Mouse (Mus musculus) liver, adult 2 months (tissue): ENCODE data around the gene AI661453. TPM values are rescaled to one million over a fixed set of nuclear protein-coding genes. Genes with fewer than 3 reads are reported as not detected.

ENCODE experiments used
- DNase-seq: peaks from one replicate; pipeline ENCODE4 v3.0.0-alpha.2; 2011; ENCODE audit warnings: low read depth, low spot score; ENCODE audit errors: extremely low read depth
- H3K27ac ChIP-seq: fragments of 200-500 bp; replicated peaks from 2 replicates; pipeline ENCODE4 v1.5.1; 2012; ENCODE audit warnings: low read depth, mild to moderate bottlenecking, control low read depth, inconsistent platforms, low read length; ENCODE audit not compliant: insufficient read depth
- H3K27me3 ChIP-seq: fragments of 200-500 bp; 2 replicates; pipeline ENCODE4 v1.6.1; 2012; ENCODE audit warnings: mild to moderate bottlenecking, moderate library complexity, low read length, inconsistent platforms; ENCODE audit not compliant: control insufficient read depth, insufficient read depth
- H3K36me3 ChIP-seq: fragments of 200-500 bp; 2 replicates; pipeline ENCODE4 v1.6.1; 2012; ENCODE audit warnings: low read length, inconsistent platforms; ENCODE audit not compliant: control insufficient read depth, insufficient read depth
- H3K4me1 ChIP-seq: fragments of 200-500 bp; 2 replicates; pipeline ENCODE4 v1.6.1; 2011; ENCODE audit warnings: low read length; ENCODE audit not compliant: control insufficient read depth, insufficient read depth
- H3K4me3 ChIP-seq: fragments of 200-500 bp; 2 replicates; pipeline ENCODE4 v1.5.1; 2011; ENCODE audit warnings: low read depth, mild to moderate bottlenecking, control low read depth, low read length, moderate library complexity; ENCODE audit not compliant: insufficient read depth
- H3K79me2 ChIP-seq: fragments of 200-500 bp; 2 replicates; pipeline ENCODE4 v1.6.1; 2012; ENCODE audit warnings: inconsistent platforms, mild to moderate bottlenecking, low read length, moderate library complexity; ENCODE audit not compliant: control insufficient read depth, insufficient read depth
- H3K9ac ChIP-seq: fragments of 200-500 bp; 2 replicates; pipeline ENCODE4 v1.6.1; 2012; ENCODE audit warnings: low read depth, mild to moderate bottlenecking, control low read depth, inconsistent platforms, low read length
- CTCF ChIP-seq: fragments of 200-500 bp; IDR thresholded peaks from 2 replicates; pipeline ENCODE4 v1.5.1; 2011; ENCODE audit warnings: low read depth, low read length, control low read depth
- POLR2A ChIP-seq: fragments of 200-500 bp; IDR thresholded peaks from 2 replicates; pipeline ENCODE4 v1.6.1; 2011; ENCODE audit warnings: low read length, control low read depth; ENCODE audit not compliant: insufficient read depth; ENCODE audit errors: extremely low read depth
- WGBS: fragments of 180-500 bp; shearing (Covaris S2); methylation state at CpG from one replicate; pipeline ENCODE4 v1.1.7; 2018; 5-methylcytosine and 5-hydroxymethylcytosine counted together
- polyA plus RNA-seq: library from polyadenylated mRNA; depleted of rRNA; stranded (reverse); fragments of >200 nt; gene quantifications from 2 replicates; pipeline ENCODE4 v1.2.3, GENCODE M21; 2012
- total RNA-seq: library from RNA; depleted of rRNA; stranded (reverse); fragments of >200 nt; gene quantifications from 2 replicates; pipeline ENCODE4 v1.2.3, GENCODE M21; 2014

The AI661453 gene
- total and polyA plus RNA-seq, 2 experiments, result 2.4 to 5.7 TPM

DNA sequence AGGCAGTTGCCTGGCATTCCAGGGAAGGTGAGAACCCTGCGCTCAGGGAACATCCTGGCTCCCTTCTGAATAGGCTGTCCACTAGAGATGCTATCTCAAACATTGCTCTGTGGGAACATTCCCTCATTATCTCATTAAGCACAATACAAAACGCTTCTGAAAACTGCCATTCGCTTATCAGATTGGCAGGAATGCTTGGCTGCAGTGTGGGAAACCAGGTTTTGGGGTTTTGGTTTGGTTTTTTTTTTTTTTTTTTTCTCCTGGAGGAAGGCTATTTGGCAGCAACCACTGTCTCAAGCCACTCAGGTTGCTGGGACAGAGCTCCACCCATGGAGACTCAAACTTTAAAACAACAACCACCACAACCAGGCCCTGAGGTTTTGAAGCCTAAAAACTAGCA, 43.5 kb downstream of the AI661453 start:
- Histone ChIP-seq H3K4me1 (no peaks in the 10 kb centered on the region), H3K27ac (no peak overlapping the region), H3K36me3 (no peaks in the 10 kb centered on the region), H3K79me2 (no peaks in the 10 kb centered on the region), H3K27me3 (no peaks in the 10 kb centered on the region), H3K9ac (no peak overlapping the region), H3K4me3 (no peak overlapping the region)
- TF ChIP-seq CTCF (no peak), POLR2A (no peak)
- WGBS, result 64% methylated on average over 3 of the region's 3 CpGs
- DNase-seq, result no peak

DNA sequence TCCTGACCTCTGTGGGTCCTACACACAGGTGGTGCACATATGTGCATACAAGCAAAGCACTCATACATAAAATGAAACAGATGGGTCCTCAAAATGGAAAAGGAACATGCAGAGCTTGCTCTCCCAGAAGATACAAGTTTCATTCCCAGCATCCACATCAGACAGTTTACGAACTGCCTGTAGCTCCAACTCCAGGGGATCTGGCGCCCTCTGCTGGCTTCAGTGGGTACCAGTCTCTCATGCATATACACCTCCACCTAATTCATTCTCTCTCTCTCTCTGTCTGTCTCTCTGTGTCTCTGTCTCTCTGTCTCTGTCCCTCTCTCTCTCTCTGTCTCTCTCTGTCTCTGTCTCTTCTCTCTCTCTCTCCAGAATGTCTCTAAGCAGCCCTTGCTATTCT, 46.0 kb downstream of the AI661453 start:
- WGBS, result 20% methylated on average over 2 of the region's 2 CpGs
- peak; percentile 58 for DNase-seq
- TF ChIP-seq CTCF (peak; percentile 93), POLR2A (no peak)
- Histone ChIP-seq H3K4me3 (no peak overlapping the region), H3K36me3 (no peaks in the 10 kb centered on the region), H3K79me2 (no peaks in the 10 kb centered on the region), H3K27ac (no peak overlapping the region), H3K27me3 (no peaks in the 10 kb centered on the region), H3K4me1 (no peaks in the 10 kb centered on the region), H3K9ac (no peak overlapping the region)

DNA sequence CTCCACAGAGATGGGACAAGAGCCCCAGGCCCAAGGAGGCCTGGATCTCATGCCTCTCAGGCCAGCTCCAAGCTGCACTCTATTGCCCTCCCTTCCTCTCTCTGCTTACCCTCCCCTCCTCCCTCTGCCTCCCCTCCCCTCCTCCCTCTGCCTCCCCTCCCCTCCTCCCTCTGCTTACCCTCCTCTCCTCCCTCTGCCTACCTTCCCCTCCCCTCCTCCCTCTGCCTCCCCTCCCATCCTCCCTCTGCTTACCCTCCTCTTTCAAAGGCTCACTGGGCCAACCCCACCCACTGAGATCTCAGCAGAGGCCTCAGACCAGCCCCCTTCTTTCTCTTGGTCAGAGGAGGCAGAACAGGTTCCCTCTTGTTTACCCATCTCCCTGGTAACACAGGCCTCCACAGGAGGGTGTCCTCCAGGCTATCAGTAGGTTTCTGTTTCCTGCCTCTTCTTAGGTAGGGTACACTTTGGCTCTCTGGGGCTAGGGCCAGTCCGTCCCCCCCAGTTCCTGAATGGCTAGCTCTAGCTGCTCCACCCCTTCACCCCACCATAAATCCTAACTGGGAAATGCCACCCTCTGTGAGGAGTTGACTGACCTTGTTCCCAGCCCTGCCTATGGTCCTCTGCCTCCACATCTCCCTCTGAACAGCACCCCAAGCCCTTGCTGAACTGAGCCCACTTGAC, 48.0 kb downstream of the AI661453 start:
- peaks cover 3% of the 10 kb centered on the region; the same call in 1 of the 2 replicates for H3K36me3 ChIP-seq
- no peak for DNase-seq
- H3K4me1 ChIP-seq, result peaks cover 3% of the 10 kb centered on the region; the same call in 1 of the 2 replicates
- 93% methylated on average over 1 of the region's 1 CpGs for WGBS
- H3K9ac ChIP-seq, result no peak overlapping the region
- no peaks in the 10 kb centered on the region for H3K79me2 ChIP-seq
- no peaks in the 10 kb centered on the region for H3K27me3 ChIP-seq
- H3K4me3 ChIP-seq, result no peak overlapping the region
- H3K27ac ChIP-seq, result no peak overlapping the region
- no peak for TF ChIP-seq CTCF
- no peak for TF ChIP-seq POLR2A

DNA sequence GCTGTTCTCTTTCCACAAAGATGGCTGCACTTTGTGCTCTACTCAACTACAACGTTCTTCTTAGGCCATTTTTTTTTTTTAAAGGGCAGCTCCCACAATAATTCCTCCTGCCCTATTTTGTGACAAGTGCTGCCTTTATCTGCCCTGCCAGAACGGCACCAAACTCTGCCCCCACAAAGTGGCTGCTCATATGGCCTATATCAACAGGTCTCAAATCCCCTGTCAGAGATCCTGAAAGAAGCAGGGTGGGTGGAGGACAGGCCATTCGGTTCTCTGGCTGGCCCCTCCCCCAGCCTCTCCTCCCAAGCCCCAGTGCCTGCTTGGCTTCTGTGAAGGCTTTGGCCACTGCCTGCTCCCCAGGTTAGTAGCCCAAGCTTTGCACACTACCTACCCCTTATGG, 48.6 kb downstream of the AI661453 start:
- Histone ChIP-seq H3K9ac (no peak overlapping the region), H3K27me3 (no peaks in the 10 kb centered on the region), H3K4me3 (no peak overlapping the region), H3K36me3 (peaks cover 3% of the 10 kb centered on the region; the same call in 1 of the 2 replicates), H3K27ac (no peak overlapping the region), H3K79me2 (no peaks in the 10 kb centered on the region), H3K4me1 (peaks cover 3% of the 10 kb centered on the region; the same call in 1 of the 2 replicates)
- DNase-seq, result no peak
- WGBS, result 15% methylated on average over 3 of the region's 3 CpGs
- TF ChIP-seq CTCF, result no peak
- no peak for TF ChIP-seq POLR2A

DNA sequence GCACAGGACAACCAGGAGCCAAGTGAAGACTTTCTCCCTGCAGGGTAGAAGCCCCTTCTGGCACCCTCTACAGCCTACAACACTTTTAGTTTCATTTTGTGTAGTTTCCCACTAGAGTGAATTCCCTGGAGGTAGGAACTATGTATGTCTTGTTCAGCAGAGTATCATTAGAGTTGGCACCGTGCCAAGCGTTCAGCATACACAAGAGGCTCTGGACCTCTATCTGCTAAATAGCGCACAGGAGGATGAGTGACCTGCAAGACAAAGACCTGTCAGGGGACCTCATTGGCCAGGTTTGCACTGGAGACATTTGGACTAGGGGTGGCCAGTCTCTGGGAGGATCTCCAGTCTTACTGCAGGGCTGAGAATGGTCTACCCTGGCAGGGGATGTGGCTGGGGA, 49.4 kb downstream of the AI661453 start:
- no peak for DNase-seq
- peaks cover 3% of the 10 kb centered on the region; the same call in 1 of the 2 replicates for H3K4me1 ChIP-seq
- TF ChIP-seq CTCF (no peak), POLR2A (no peak)
- peaks cover 5% of the 10 kb centered on the region; the same call in 1 of the 2 replicates for H3K36me3 ChIP-seq
- no peak overlapping the region for H3K4me3 ChIP-seq
- no peaks in the 10 kb centered on the region for H3K27me3 ChIP-seq
- WGBS, result 25% methylated on average over 3 of the region's 3 CpGs
- no peak overlapping the region for H3K9ac ChIP-seq
- no peak overlapping the region for H3K27ac ChIP-seq
- no peaks in the 10 kb centered on the region for H3K79me2 ChIP-seq

DNA sequence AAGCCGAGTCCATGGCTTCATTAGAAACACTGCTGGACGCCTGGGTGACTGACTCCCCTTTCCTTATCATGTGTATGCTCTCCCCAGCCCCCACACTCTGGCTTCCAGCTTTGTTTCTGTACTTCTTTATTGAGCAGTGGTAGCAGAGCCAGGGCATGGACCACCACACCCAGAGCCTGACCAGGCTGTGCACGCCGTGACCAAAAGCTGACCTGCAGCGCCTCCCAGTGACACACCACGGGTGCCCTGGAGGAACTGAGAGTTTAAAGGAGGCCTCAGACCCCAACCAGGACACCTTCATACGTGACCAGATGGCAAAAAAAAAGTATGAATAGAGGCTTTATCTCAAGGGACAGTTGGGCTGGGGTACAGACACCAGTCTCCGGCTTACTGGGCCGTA, 54.4 kb downstream of the AI661453 start:
- WGBS, result 86% methylated on average over 9 of the region's 9 CpGs
- H3K9ac ChIP-seq, result no peak overlapping the region
- no peak for DNase-seq
- H3K27me3 ChIP-seq, result no peaks in the 10 kb centered on the region
- TF ChIP-seq CTCF, result peak; percentile 17
- no peak for TF ChIP-seq POLR2A
- H3K36me3 ChIP-seq, result peaks cover 24% of the 10 kb centered on the region; the same call in 1 of the 2 replicates
- H3K4me1 ChIP-seq, result peaks cover 3% of the 10 kb centered on the region; the same call in 1 of the 2 replicates
- no peaks in the 10 kb centered on the region for H3K79me2 ChIP-seq
- H3K27ac ChIP-seq, result no peak overlapping the region
- H3K4me3 ChIP-seq, result no peak overlapping the region
